Mouse (Mus musculus): ENCODE results near the gene Itgb1bp1.

- no peak for TF ChIP-seq POLR2A (IDR thresholded peaks at IDR 0.05; ENCODE audit: insufficient read depth, low read length)
- TF ChIP-seq CTCF (IDR thresholded peaks at IDR 0.05; ENCODE audit: low read depth, low read length), result no peak
- TF ChIP-seq EP300 (IDR thresholded peaks at IDR 0.05; ENCODE audit: insufficient read depth, low read depth, low read length), result no peak
Measured at GRCm38 (mm10) chr12:21220596-21220995, 65.5 kb downstream of the Itgb1bp1 start.

All from ES-Bruce4 (cell line).